Comparison of ENCODE assay signal across 8 mouse cellular contexts in genomic region chr15:94544052-94544636, GRCm38 (mm10). TPM values are rescaled to one million over a fixed set of nuclear protein-coding genes. Genes with fewer than 3 reads are reported as not detected.
A peak's percentile ranks its signal among the peaks of the same experiment; 100 is the strongest.
DNase-seq lines count a peak whose midpoint lies in the region; ATAC-seq lines count a peak whose summit lies in the region.

No protein-coding gene starts in this region.

- no peak for DNase-seq in kidney, postnatal 4 days
- peak; percentile 4 for DNase-seq in Muller cell, postnatal 12 days (ENCODE audit: inconsistent ontology term)
- no peak for DNase-seq in adrenal gland, postnatal 4 days (ENCODE audit: low spot score in 2 of 2)
- DNase-seq in left cerebral cortex, adult 8-10 months (ENCODE audit: low spot score in 2 of 2) = no peak
- no peak for DNase-seq in MN1 (ENCODE audit: low spot score)

- H3K4me1 ChIP-seq in kidney, embryonic 15.5 days = peaks cover 9% of the 10 kb centered on the region; the same call in 1 of the 2 replicates
- peaks cover 3% of the 10 kb centered on the region for H3K4me1 ChIP-seq in hindbrain, embryonic 12.5 days
- H3K4me1 ChIP-seq in midbrain, embryonic 13.5 days (replicated peaks) = peaks cover 6% of the 10 kb centered on the region

- H3K27ac ChIP-seq in kidney, embryonic 15.5 days = peak overlapping the region; percentile 91
- H3K27ac ChIP-seq in hindbrain, embryonic 12.5 days = 0 out of 2 replicates have a peak overlapping the region, but pooled peaks have one; percentile 53
- H3K27ac ChIP-seq in midbrain, embryonic 13.5 days = no peak overlapping the region

- WGBS in kidney, embryonic 15.5 days = 41% methylated on average over 9 of the region's 9 CpGs
- WGBS in hindbrain, embryonic 12.5 days = 47% methylated on average over 9 of the region's 9 CpGs
- WGBS in midbrain, embryonic 13.5 days = 46% methylated on average over 9 of the region's 9 CpGs

- H3K9ac ChIP-seq in kidney, embryonic 15.5 days = peak overlapping the region; percentile 75
- H3K9ac ChIP-seq in hindbrain, embryonic 12.5 days = peak overlapping the region; percentile 68
- H3K9ac ChIP-seq in midbrain, embryonic 13.5 days (replicated peaks) = peak overlapping the region; percentile 63; the same call in 1 of the 2 replicates

- no peak for ATAC-seq in kidney, embryonic 15.5 days (replicated peaks; ENCODE audit: low FRiP score)
- no peak for ATAC-seq in hindbrain, embryonic 12.5 days (ENCODE audit: low FRiP score)
- no peak for ATAC-seq in midbrain, embryonic 13.5 days

- H3K4me2 ChIP-seq in kidney, embryonic 15.5 days = peak overlapping the region; percentile 78
- peak overlapping the region; percentile 80 for H3K4me2 ChIP-seq in hindbrain, embryonic 12.5 days (replicated peaks)
- peak overlapping the region; percentile 68 for H3K4me2 ChIP-seq in midbrain, embryonic 13.5 days (replicated peaks)

- peak overlapping the region; percentile 89 for H3K4me3 ChIP-seq in kidney, embryonic 15.5 days (replicated peaks)
- peak overlapping the region; percentile 72 for H3K4me3 ChIP-seq in hindbrain, embryonic 12.5 days
- H3K4me3 ChIP-seq in midbrain, embryonic 13.5 days (replicated peaks) = peak overlapping the region; percentile 59

- no peaks in the 10 kb centered on the region for H3K9me3 ChIP-seq in kidney, embryonic 15.5 days (replicated peaks)
- H3K9me3 ChIP-seq in hindbrain, embryonic 12.5 days (replicated peaks) = no peaks in the 10 kb centered on the region
- no peaks in the 10 kb centered on the region for H3K9me3 ChIP-seq in midbrain, embryonic 13.5 days

- H3K36me3 ChIP-seq in kidney, embryonic 15.5 days = peaks cover 7% of the 10 kb centered on the region; the same call in 1 of the 2 replicates
- H3K36me3 ChIP-seq in hindbrain, embryonic 12.5 days = no peaks in the 10 kb centered on the region
- no peaks in the 10 kb centered on the region for H3K36me3 ChIP-seq in midbrain, embryonic 13.5 days

- H3K27me3 ChIP-seq in kidney, embryonic 15.5 days = no peaks in the 10 kb centered on the region
- no peaks in the 10 kb centered on the region for H3K27me3 ChIP-seq in hindbrain, embryonic 12.5 days
- no peaks in the 10 kb centered on the region for H3K27me3 ChIP-seq in midbrain, embryonic 13.5 days

RNA-seq across cellular contexts. Expression of gene Irak4, which starts 0.7 kb away (rescaled TPM):
- 11.3 and 12.2 TPM in 2 replicates for polyA plus RNA-seq in kidney, embryonic 15.5 days (2015; fragmentation: Nextera tagmentation; extraction: Ambion mirVana)
- 3.8 and 3.9 TPM in 2 replicates for polyA plus RNA-seq in hindbrain, embryonic 12.5 days (2016; fragmentation: Nextera tagmentation; extraction: Ambion mirVana)
- polyA plus RNA-seq in midbrain, embryonic 13.5 days (2015; fragmentation: Nextera tagmentation; extraction: Ambion mirVana) = 1.8 and 2.1 TPM in 2 replicates
- 10 to 100 TPM; 14.6 to 14.9 TPM for total RNA-seq in adrenal gland, postnatal 4 days (2021)
- total RNA-seq in left cerebral cortex, adult 8-10 months (2022) = 1 to 10 TPM; 2.2 to 2.8 (median 2.5) TPM

RNA-seq across cellular contexts. Expression of gene Pus7l, which starts 0.8 kb away (rescaled TPM):
- polyA plus RNA-seq in kidney, embryonic 15.5 days (2015; fragmentation: Nextera tagmentation; extraction: Ambion mirVana) = 8.7 and 10.0 TPM in 2 replicates
- polyA plus RNA-seq in hindbrain, embryonic 12.5 days (2016; fragmentation: Nextera tagmentation; extraction: Ambion mirVana) = 8.1 and 8.5 TPM in 2 replicates
- polyA plus RNA-seq in midbrain, embryonic 13.5 days (2015; fragmentation: Nextera tagmentation; extraction: Ambion mirVana) = 5.2 and 5.3 TPM in 2 replicates
- 1 to 10 TPM; 6.1 to 6.7 TPM for total RNA-seq in adrenal gland, postnatal 4 days (2021)
- 1 to 10 TPM; 2.4 to 5.7 (median 4.2) TPM for total RNA-seq in left cerebral cortex, adult 8-10 months (2022)

RNA-seq across cellular contexts. Expression of gene Twf1, which starts 45.5 kb away (rescaled TPM):
- 88.9 and 90.3 TPM in 2 replicates for polyA plus RNA-seq in kidney, embryonic 15.5 days (2015; fragmentation: Nextera tagmentation; extraction: Ambion mirVana)
- polyA plus RNA-seq in hindbrain, embryonic 12.5 days (2016; fragmentation: Nextera tagmentation; extraction: Ambion mirVana) = 90.7 and 98.0 TPM in 2 replicates
- polyA plus RNA-seq in midbrain, embryonic 13.5 days (2015; fragmentation: Nextera tagmentation; extraction: Ambion mirVana) = 97.1 and 103 TPM in 2 replicates
- 10 to 100 TPM; 74.1 to 83.6 TPM for total RNA-seq in adrenal gland, postnatal 4 days (2021)
- 10 to 100 TPM; 36.8 to 44.6 (median 42.0) TPM for total RNA-seq in left cerebral cortex, adult 8-10 months (2022)
